Mouse (Mus musculus) G1E-ER4 (cell line): ENCODE data around the gene Lrba. TPM values are rescaled to one million over a fixed set of nuclear protein-coding genes. Genes with fewer than 3 reads are reported as not detected.

Experiments used
- GATA1 ChIP-seq: IDR thresholded peaks from one replicate; pipeline ENCODE4 v1.8.0; 2012; ENCODE audit warnings: low read length, inconsistent platforms
- polyA plus RNA-seq: library from polyadenylated mRNA; stranded (reverse); fragments of >175 nt; gene quantifications from 2 replicates; pipeline ENCODE4 v1.2.3, GENCODE M21; 2012

The Lrba gene
- polyA plus RNA-seq, 1 experiment: 6.7 TPM

GRCm38 (mm10) chr3:86538645-86539554 lies 314.4 kb downstream of the Lrba start:
- no peak for TF ChIP-seq GATA1

- no peak for TF ChIP-seq GATA1
These were observed 315.2 kb downstream of the Lrba start for GRCm38 (mm10) chr3:86539555-86540168.

GRCm38 (mm10) chr3:86541074-86541614 lies 316.7 kb downstream of the Lrba start:
- no peak for TF ChIP-seq GATA1

GRCm38 (mm10) chr3:86541863-86542397 lies 317.4 kb downstream of the Lrba start:
- no peak for TF ChIP-seq GATA1

- TF ChIP-seq GATA1: no peak
These were observed 320.3 kb downstream of the Lrba start for GRCm38 (mm10) chr3:86544785-86545184.

- TF ChIP-seq GATA1: no peak
These were observed 321.5 kb downstream of the Lrba start for GRCm38 (mm10) chr3:86545945-86546344.

GRCm38 (mm10) chr3:86546471-86547250 lies 322.2 kb downstream of the Lrba start:
- TF ChIP-seq GATA1: no peak

- no peak for TF ChIP-seq GATA1
These were observed 322.8 kb downstream of the Lrba start for GRCm38 (mm10) chr3:86547251-86547791.

GRCm38 (mm10) chr3:86548091-86549015 lies 323.9 kb downstream of the Lrba start, which contains the start of gene Mab21l2:
Gene Mab21l2, minus strand, starts transcription at chr3:86548629.
- TF ChIP-seq GATA1: no peak

GRCm38 (mm10) chr3:86550301-86551010 lies 326.0 kb downstream of the Lrba start:
- TF ChIP-seq GATA1: no peak

GRCm38 (mm10) chr3:86551011-86551728 lies 326.7 kb downstream of the Lrba start:
- TF ChIP-seq GATA1: no peak

GRCm38 (mm10) chr3:86552170-86552569 lies 327.7 kb downstream of the Lrba start:
- no peak for TF ChIP-seq GATA1

- TF ChIP-seq GATA1: no peak
These were observed 334.5 kb downstream of the Lrba start for GRCm38 (mm10) chr3:86558976-86559375.

- no peak for TF ChIP-seq GATA1
These were observed 335.2 kb downstream of the Lrba start for GRCm38 (mm10) chr3:86559635-86560034.
